Mouse (Mus musculus) lung, embryonic 14.5 days (tissue): ENCODE measurements around the gene Zbtb44. TPM values are rescaled to one million over a fixed set of nuclear protein-coding genes. Genes with fewer than 3 reads are reported as not detected.
A peak's percentile ranks its signal among the peaks of the same experiment; 100 is the strongest.

Experiments used
- ATAC-seq: fragments of 200-750 bp; cut with Nextera tagmentation; 2 replicates; pipeline ENCODE4 v1.8.0; 2017; ENCODE audit warnings: mild to moderate bottlenecking, moderate TSS enrichment, moderate library complexity; ENCODE audit not compliant: insufficient read depth
- DNase-seq: peaks from one replicate; pipeline ENCODE4 v3.0.0-alpha.2; 2015
- H3K27ac ChIP-seq: fragments of 300-500 bp; sonication (generic); 2 replicates; pipeline ENCODE4 v1.5.1; 2014; ENCODE audit warnings: low read depth, mild to moderate bottlenecking, moderate library complexity
- H3K27me3 ChIP-seq: fragments of 300-500 bp; sonication (generic); 2 replicates; pipeline ENCODE4 v1.6.1; 2014; ENCODE audit warnings: low read length, control low read depth; ENCODE audit not compliant: insufficient read depth
- H3K36me3 ChIP-seq: fragments of 300-500 bp; sonication (generic); 2 replicates; pipeline ENCODE4 v1.6.1; 2014; ENCODE audit warnings: control low read depth; ENCODE audit not compliant: insufficient read depth
- H3K4me1 ChIP-seq: fragments of 300-500 bp; sonication (generic); 2 replicates; pipeline ENCODE4 v1.6.1; 2014; ENCODE audit warnings: antibody characterized with exemption, control low read depth; ENCODE audit not compliant: insufficient read depth
- H3K4me2 ChIP-seq: fragments of 300-500 bp; sonication (generic); 2 replicates; pipeline ENCODE4 v1.6.1; 2014; ENCODE audit warnings: mild to moderate bottlenecking
- H3K4me3 ChIP-seq: fragments of 300-500 bp; sonication (generic); 2 replicates; pipeline ENCODE4 v1.5.1; 2014; ENCODE audit warnings: low read depth, low read length
- H3K9ac ChIP-seq: fragments of 300-500 bp; sonication (generic); 2 replicates; pipeline ENCODE4 v1.6.1; 2014
- H3K9me3 ChIP-seq: fragments of 300-500 bp; sonication (generic); 2 replicates; pipeline ENCODE4 v1.6.1; 2016; ENCODE audit warnings: low read depth, low read length, control low read depth
- CTCF ChIP-seq: IDR thresholded peaks from 2 replicates; pipeline ENCODE4 v1.5.1; 2016; ENCODE audit warnings: antibody characterized with exemption, low read depth
- WGBS: fragments of 180-500 bp; shearing (Covaris S2); extraction: QIAGEN DNeasy Blood & Tissue Kit; methylation state at CpG from one replicate; pipeline ENCODE4 v1.1.7; 2014; 5-methylcytosine and 5-hydroxymethylcytosine counted together
- polyA plus RNA-seq: library from polyadenylated mRNA; unstranded; fragments of >200 nt; fragmentation: Nextera tagmentation; extraction: Ambion mirVana; gene quantifications from 2 replicates; pipeline ENCODE4 v1.2.1, GENCODE M21; 2014

The Zbtb44 gene
- polyA plus RNA-seq, 1 experiment from 2014 or later: 8.0 TPM

DNA sequence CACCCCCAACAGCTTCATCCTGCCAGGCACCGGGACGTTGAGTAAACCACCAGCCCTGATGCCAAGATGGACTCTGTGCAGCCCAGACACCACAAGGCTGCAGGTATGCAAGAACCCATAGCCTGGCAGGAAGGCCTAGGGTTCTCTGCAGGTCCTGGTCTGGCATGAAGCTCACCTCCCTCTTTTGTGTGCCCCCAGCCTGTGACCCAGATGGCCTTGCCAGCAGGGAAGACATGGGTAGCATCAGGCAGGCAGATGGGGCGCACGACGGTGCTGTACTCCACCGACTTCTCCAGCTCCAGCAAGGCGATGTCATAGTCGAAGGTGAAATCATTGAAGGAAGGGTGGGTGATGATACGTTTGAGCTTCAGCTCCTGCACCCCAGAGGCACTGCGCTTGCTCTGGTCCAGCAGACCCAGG, 60.7 kb downstream of the Zbtb44 start:
- Histone ChIP-seq H3K4me2 (no peak overlapping the region), H3K4me1 (no peaks in the 10 kb centered on the region), H3K36me3 (no peaks in the 10 kb centered on the region), H3K4me3 (no peak overlapping the region), H3K9ac (no peak overlapping the region), H3K9me3 (no peaks in the 10 kb centered on the region), H3K27ac (no peak overlapping the region), H3K27me3 (no peaks in the 10 kb centered on the region)
- no peak for DNase-seq
- no peak for TF ChIP-seq CTCF
- ATAC-seq: no peak
- 94% methylated on average over 10 of the region's 10 CpGs for WGBS

DNA sequence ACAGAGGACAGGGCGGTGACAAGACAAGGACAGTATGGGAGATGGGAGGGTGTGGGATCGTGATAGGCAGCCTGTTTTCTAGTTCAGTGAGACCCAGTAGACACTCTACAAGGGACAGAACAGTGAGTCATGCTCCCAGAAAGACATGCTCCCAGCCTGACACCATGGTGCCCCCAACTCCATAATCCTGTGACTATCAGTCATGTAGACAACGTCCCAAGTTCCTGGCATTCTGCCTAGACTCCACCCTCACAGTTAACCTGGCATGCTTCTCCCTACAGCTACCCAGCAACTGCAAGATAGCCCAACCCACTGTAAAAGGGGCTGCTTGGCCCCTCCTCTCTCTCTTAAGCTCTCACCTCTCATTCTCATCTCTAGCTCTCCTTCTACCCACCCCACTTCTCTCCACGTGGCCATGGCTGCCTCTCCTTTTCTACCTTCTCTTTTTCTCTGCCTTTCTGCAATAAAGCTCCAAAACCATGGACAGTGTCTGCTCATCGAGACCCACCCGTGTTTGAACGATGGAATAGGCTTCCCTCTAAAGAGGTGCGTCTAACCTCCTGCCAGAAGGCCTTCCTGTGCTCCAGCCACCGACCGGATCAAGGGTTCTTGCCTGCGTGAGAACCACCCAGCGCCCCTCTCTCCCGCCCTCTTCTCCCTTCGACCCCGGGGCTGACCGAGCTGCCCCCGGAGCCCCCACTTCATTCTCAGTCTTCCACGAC, 61.8 kb downstream of the Zbtb44 start:
- DNase-seq: no peak
- no peak overlapping the region for H3K27ac ChIP-seq
- 86% methylated on average over 18 of the region's 18 CpGs for WGBS

DNA sequence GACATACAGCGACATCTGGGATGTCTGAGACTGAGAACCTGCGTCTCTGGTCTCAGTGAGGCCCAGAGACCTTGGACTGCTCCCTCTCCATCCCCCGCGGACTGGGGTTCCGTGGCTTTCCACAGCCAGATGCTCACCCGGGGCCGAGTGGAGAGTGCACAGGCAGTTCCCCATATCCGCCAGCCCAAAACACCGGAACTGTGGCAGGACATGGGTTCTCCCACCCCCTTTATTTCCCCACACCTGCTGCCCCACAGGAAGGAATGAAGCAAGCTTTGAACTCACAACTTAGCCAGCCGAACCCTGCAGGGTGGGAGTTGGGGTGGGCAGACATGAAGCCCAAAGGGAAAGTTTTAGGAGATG, 62.4 kb downstream of the Zbtb44 start:
- no peaks in the 10 kb centered on the region for H3K27me3 ChIP-seq
- no peak for TF ChIP-seq CTCF
- ATAC-seq (no peak), DNase-seq (no peak)
- H3K4me2 ChIP-seq: no peak overlapping the region
- H3K9me3 ChIP-seq: no peaks in the 10 kb centered on the region
- 91% methylated on average over 10 of the region's 10 CpGs for WGBS
- H3K4me1 ChIP-seq: 0 out of 2 replicates have a peak, but pooled peaks cover 3% of the 10 kb centered on the region
- H3K9ac ChIP-seq: no peak overlapping the region
- no peak overlapping the region for H3K4me3 ChIP-seq
- H3K27ac ChIP-seq: no peak overlapping the region
- H3K36me3 ChIP-seq: no peaks in the 10 kb centered on the region

More for the DNA sequence above, 61.8 kb downstream of the Zbtb44 start:
- TF ChIP-seq CTCF: no peak
- H3K4me2 ChIP-seq: no peak overlapping the region
- no peaks in the 10 kb centered on the region for H3K36me3 ChIP-seq
- ATAC-seq: no peak
- H3K27me3 ChIP-seq: no peaks in the 10 kb centered on the region
- H3K4me3 ChIP-seq: no peak overlapping the region
- H3K9ac ChIP-seq: no peak overlapping the region
- no peaks in the 10 kb centered on the region for H3K9me3 ChIP-seq
- 0 out of 2 replicates have a peak, but pooled peaks cover 3% of the 10 kb centered on the region for H3K4me1 ChIP-seq

DNA sequence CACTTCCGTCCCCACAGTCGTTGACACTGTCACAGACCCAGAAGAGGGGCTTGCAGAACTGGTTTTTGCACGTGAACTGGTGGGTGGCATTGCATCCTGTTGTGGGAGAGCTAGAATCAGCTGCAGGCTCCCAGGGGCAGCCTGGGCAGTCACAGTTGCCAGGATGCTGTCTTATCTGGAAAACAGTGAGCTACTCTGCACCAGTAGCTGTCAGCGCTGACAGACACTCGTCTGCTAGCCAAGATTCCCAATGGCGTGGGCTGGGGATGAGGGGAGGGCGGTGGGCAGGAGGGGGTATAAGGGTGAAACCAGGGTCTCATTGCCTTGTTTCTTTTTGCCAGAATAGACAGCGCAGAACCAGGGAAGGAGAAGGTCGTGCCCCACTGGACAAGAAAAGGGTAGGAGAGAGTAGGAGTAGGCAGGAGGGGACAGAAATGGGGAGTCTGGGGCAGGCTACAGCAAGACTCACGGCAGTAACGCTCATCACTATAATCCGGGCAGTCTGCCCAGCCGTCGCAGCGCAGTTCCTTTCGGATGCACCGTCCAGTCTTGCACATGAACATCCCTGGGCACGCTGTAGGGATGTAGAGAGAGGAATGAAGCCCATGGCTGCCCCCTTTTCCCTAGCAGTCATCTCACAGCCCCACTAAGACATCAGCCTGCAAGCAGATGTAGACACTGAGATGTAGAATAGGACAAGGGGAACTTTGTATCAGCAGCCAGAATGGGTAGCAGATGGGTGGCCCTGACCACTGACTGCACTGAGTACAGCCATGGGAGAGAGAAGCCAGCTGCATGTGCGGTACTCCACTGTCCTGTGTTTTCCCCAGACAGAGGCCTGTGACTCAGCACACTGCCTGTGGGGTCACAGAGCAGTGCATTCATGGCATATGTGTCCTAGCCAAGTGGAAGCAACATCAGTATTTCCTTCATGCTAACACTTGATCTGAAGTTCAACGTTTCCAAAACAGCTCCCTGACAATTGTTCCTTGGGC, 66.9 kb downstream of the Zbtb44 start:
- Histone ChIP-seq H3K27me3 (no peaks in the 10 kb centered on the region), H3K4me1 (0 out of 2 replicates have a peak, but pooled peaks cover 3% of the 10 kb centered on the region), H3K4me3 (no peak overlapping the region), H3K9ac (no peak overlapping the region), H3K27ac (no peak overlapping the region), H3K4me2 (no peak overlapping the region), H3K9me3 (no peaks in the 10 kb centered on the region), H3K36me3 (no peaks in the 10 kb centered on the region)
- ATAC-seq: no peak; the same call in 1 of the 2 replicates
- DNase-seq: peak; percentile 30
- no peak for TF ChIP-seq CTCF
- 73% methylated on average over 20 of the region's 20 CpGs for WGBS

DNA sequence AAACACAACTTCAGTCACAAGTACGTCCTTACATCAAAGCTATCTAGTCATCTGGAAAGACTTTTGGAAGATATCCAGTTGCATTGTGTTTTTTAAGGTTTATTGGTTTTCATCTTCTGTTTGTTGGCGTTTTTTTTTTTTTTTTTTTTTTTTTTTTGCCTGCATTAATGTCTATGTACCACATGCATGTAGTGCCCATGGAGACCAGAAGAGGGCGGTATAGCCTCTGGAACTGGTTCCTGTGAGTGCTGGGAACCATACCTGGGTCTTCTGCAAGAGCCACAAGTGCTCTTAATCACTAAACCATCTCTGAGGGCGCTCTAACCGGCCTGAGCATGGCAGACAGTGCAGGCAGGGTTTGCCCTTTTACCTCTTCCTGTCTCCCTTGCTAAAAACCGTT, 67.7 kb downstream of the Zbtb44 start:
- peak; percentile 36 for TF ChIP-seq CTCF
- Histone ChIP-seq H3K4me2 (no peak overlapping the region), H3K27me3 (no peaks in the 10 kb centered on the region), H3K4me1 (0 out of 2 replicates have a peak, but pooled peaks cover 3% of the 10 kb centered on the region), H3K36me3 (no peaks in the 10 kb centered on the region), H3K27ac (no peak overlapping the region), H3K4me3 (no peak overlapping the region), H3K9me3 (no peaks in the 10 kb centered on the region), H3K9ac (no peak overlapping the region)
- WGBS: 69% methylated on average over 6 of the region's 6 CpGs
- no peak for DNase-seq
- ATAC-seq: no peak

DNA sequence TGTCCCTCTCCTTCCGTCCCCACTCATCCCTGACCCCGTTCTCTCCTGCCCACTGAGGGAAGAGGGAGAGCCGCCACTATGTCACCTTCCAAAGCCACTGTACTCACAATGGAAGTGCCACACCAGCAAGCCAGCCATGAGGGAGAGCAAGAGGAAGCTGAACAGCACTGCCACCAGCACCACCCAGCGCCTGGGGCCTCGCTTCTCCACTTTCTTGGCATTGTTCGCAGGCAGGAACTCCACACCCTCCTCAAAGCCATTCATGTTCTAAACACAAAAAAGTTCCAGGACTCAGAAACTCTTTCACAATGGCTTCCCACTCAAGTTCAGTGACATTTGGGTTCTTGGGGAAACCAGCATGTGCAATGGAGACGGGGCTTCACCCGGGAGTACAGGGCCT, 78.0 kb downstream of the Zbtb44 start:
- Histone ChIP-seq H3K9ac (no peak overlapping the region), H3K27ac (no peak overlapping the region), H3K4me2 (no peak overlapping the region), H3K4me1 (no peaks in the 10 kb centered on the region), H3K9me3 (no peaks in the 10 kb centered on the region), H3K36me3 (no peaks in the 10 kb centered on the region), H3K4me3 (no peak overlapping the region), H3K27me3 (no peaks in the 10 kb centered on the region)
- DNase-seq (no peak), ATAC-seq (no peak)
- WGBS: 88% methylated on average over 8 of the region's 8 CpGs
- no peak for TF ChIP-seq CTCF

DNA sequence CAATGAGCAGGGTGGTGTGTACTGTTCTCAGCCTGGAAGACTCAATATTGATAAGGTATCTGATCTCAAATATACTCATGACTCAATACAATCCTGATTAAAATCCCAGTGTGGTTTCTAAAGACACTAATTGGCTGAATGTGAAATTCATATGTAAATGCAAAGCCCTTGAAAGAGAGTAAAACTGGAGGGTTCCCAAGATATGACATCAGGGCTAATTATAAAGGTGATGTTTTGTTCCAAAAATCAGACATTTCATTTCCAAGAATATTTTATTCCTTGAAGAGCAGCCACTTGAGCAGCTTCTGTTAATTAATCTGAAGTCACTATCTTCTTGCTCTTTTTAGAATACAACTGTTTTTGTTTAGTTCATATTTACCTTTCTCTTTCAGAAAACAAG, 85.1 kb downstream of the Zbtb44 start:
- Histone ChIP-seq H3K36me3 (no peaks in the 10 kb centered on the region), H3K4me1 (no peaks in the 10 kb centered on the region), H3K9ac (no peak overlapping the region), H3K27ac (no peak overlapping the region), H3K9me3 (no peaks in the 10 kb centered on the region), H3K27me3 (no peaks in the 10 kb centered on the region), H3K4me3 (no peak overlapping the region), H3K4me2 (no peak overlapping the region)
- no peak for ATAC-seq
- no peak for TF ChIP-seq CTCF
- no peak for DNase-seq
